Mouse (Mus musculus): ENCODE results near the gene Gk5.
"Not testable (repeated sequence)": the region's sequence is repeated elsewhere in the genome, so short reads cannot be mapped to it uniquely, and the experiment has no call there.

Gk5 gene

DNA sequence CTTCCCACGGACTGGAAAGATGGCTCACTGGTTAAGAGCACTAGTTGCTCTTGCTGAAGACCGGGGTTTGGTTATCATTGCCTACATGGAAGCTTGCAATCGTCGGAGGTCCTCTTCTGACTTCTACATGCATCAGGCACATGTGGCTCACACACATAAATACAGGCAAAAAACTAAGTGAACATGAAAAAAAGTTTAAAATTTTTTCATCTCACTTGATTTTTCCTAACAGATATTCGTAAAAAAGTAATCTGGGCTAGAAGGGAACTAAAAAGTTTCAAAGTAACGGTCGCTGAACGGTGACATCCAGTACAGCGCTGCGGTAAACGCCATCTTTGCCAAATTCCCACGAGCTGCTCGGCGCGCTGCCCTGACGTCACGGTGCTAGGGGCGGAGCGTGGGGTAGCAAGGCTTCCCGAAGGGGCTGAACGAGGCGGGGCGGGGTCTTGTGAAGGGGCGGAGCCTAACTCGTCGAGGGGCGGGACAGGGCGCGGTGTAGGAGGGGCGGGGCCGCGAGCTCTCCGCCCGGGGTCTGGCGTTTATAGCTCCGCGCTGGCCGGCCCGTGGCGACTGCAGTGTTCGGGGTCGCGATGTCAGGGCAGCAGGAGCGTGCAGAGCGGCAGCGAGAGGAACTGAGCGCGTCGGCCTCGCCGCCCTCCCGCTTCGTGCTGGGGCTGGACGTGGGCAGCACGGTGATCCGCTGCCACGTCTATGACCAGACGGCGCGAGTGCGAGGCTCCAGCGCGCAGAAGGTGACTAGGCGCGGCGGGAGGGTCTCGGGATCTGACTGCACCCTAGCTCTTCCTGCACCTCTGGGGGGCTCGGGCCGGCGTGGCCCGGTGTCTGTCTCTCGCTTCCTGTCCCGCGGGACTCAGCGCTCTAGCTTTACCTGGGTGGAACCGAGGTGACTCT is at the start of gene Gk5:
Gk5 (plus strand) TSS at position 502 of the 912 bp plus-strand sequence.
- peak; percentile 99 for DNase-seq (ENCODE audit: extremely low spot score)

DNA sequence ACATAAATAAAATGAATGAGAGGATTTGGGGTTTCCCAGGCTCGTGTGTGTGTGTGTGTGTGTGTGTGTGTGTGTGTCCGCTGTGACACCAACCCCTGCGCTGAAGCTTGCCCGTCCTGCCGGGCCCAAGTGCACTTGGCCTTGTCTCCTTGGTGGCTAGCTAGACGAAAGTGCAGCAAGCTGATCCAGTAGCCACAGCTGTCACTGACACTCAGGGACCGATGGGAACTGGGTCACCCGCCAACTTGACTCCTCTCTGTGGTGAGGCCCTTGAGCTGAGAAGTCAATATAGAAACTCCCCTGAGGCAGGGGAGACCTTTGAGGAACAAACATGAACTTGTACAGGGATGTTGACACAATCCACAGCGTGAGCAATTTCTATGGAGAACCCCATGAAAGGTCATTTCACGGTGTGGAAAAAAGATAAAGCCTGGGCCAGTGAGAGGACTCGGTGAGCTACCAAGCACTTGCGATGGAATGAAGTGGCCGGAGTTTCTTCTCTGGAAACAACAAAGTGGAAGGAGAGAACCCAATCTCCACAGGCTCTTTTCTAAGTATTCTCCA is 40.3 kb upstream of the Gk5 start:
- no peak for DNase-seq (ENCODE audit: extremely low spot score)

GRCm38 (mm10) chr9:96085293-96085692 is 33.9 kb upstream of the Gk5 start:
- no peak for DNase-seq (ENCODE audit: extremely low spot score)

DNA sequence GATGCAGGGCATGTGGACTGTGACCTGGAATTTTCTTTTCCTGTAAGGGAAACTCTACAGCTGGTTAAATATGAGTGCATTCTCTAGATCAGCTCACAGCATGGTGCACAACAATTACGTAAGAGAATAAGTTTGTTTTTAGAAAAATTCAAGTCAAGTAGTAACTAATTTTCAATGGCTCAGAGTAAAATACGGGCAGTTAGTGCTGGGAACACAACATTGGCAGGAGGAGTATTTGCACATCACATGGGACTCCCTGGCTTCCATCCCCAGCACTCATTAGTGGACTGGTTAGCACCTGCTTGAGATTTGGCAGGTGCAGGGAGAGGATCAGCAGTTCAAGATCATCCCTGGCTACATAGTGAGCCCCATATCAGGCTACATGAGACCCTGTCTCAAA is 31.5 kb upstream of the Gk5 start:
- DNase-seq (ENCODE audit: extremely low spot score): no peak

DNA sequence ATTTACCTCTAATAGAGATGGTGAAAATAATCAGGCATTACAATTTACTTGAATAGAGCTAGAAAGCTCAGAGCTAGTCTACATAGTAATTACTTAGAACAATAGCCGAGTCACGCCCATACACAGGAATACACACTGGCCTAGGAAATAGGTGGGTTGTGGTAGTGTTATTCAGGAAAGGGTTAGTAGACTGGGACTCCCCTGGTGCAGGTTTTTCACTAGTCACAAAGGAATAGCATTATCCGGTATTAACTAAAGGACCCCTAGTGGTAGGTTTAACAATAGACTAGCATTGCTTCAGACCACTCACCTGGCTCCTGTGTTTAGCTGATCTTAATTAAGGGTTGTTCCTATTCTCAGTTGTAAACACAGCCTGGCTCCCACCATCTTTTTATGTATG is 30.7 kb upstream of the Gk5 start:
- DNase-seq (ENCODE audit: extremely low spot score): not testable (repeated sequence)

DNA sequence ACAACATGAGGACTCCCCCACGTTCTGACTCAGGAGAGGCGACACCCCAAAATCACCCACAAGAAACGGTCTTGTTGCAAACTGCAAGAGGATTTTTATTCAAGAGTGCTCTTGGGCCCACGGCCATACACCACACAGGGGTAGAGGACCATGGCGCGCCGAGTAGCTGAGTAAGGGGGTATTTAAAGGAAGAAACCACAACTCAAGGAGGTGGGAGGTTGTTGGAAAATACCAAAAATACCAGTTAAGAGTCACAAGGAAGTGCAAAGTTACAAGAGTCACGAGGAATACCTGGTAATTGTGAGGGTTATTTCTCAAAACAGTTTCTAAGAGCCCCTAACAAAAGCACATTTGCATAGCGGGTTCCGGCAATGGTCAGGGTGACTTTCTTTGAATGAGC is 26.5 kb upstream of the Gk5 start:
- DNase-seq (ENCODE audit: extremely low spot score): not testable (repeated sequence)

- no peak for DNase-seq (ENCODE audit: extremely low spot score)
Observed at GRCm38 (mm10) chr9:96093221-96093620, 25.9 kb upstream of the Gk5 start.

GRCm38 (mm10) chr9:96094341-96094740 is 24.8 kb upstream of the Gk5 start:
- no peak for DNase-seq (ENCODE audit: extremely low spot score)

DNA sequence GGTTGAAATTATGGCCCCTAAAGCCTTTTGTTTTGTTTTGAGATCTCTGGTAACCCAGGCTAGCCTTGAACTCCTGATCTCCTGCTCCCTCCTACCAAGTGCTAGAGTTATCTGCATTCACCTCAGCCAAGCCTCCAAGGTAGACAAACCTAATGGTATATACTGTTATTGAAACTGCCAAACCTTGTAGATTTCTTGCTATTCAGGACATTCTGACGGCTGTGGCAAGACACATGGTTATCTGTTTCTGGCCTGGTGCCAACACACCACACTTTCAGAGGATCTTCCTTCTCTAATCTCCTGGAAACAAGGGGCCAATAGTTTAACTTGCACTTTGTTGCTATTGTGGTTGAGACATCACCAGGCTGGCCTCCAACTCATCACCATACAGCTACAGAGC is 24.0 kb upstream of the Gk5 start:
- no peak for DNase-seq (ENCODE audit: extremely low spot score)

DNA sequence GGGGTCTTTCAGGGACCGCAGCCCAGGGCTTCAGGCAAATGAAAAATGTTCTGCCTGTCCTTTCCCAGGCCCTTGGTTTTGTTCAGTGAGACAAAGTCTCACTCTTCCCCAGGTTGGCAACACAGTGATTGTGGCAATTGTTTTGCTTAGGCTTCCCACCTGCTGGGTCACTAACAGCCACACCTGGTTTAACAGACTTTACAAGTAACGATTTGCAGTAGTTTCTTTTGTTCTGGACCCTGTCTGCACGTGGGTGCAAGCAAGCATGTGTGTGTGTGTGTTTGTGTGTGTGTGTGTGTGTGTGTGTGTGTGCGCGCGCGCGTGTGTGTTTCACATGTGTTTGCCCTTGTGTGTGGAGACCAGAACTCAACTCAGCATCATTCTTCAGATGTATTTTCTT is 16.3 kb upstream of the Gk5 start:
- no peak for DNase-seq (ENCODE audit: extremely low spot score)

DNA sequence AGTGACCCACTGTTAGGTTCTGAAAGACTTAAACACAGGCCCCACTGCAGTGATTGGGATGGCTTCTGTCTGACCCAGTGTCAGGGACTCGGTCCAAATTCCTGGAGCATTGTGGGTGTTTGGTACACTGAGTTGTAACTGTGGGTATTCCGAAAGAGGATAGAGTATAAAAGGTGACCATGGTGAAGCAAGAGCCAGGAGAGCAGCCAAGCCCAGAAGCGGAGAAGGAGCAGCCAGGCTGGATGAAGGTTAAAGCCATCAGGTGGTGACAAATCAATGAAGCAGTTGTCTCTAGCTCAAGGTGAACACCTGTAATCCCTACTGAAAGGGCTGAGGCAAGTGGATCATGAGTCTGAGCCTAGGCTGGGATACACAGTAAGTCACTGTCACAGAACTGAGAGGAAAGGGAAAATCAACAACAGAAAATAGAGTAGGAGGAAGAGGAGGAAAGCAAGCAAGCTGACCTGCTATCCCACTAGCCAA is 6.2 kb upstream of the Gk5 start:
- no peak for DNase-seq (ENCODE audit: extremely low spot score)

- DNase-seq (ENCODE audit: extremely low spot score): no peak
Observed at GRCm38 (mm10) chr9:96116801-96117200, 2.4 kb upstream of the Gk5 start.

DNA sequence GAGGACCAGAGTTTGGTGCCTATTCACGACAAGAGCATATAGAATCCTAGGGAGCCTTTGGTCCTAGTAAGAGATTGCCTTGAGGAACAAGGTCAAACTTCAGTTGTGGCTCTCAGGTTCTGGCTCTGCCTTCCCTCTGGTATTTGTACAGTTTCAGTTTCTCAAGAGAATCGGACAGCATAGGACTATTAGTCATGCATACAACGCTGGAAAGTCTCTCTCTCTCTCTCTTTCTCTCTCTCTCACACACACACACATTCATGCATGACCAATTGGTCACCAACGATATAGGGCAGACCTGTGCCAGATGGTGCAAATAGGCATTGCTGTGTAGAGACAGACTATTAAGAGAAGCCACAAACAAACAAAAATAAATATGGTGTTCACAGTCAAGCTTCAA is 946 bp upstream of the Gk5 start:
- DNase-seq (ENCODE audit: extremely low spot score): no peak

GRCm38 (mm10) chr9:96127972-96128371 is 8.8 kb downstream of the Gk5 start:
- DNase-seq (ENCODE audit: extremely low spot score): no peak

DNA sequence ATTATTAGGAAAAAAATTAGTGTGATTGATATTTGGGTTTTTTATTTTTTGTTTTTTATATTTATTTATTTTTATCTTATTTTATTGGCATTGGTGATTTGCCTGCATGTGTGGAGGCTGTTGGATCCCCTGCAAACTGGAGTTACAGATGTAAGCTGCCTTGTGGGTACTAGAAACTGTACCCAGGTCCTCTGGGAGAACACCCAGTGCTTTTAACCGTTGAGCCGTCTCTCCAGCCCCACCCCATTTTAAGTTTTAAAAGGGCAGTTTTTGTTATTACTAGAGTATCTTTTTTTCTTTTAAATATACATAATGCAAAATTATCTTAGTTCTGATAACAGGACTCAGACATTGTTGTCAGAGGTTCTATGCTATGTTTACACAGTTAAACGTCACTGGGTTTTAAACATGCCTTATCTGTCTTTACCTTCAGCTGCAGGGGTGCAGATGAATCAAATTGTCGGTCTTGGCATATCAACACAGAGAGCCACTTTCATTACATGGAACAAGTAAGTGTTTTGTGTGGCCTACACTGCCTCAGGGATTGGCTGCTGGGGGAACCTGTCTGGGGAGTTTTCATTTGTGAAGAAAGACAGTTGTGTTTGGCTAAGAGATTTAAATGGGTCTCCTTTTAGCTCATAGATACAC is 13.9 kb downstream of the Gk5 start:
- DNase-seq (ENCODE audit: extremely low spot score): no peak

DNA sequence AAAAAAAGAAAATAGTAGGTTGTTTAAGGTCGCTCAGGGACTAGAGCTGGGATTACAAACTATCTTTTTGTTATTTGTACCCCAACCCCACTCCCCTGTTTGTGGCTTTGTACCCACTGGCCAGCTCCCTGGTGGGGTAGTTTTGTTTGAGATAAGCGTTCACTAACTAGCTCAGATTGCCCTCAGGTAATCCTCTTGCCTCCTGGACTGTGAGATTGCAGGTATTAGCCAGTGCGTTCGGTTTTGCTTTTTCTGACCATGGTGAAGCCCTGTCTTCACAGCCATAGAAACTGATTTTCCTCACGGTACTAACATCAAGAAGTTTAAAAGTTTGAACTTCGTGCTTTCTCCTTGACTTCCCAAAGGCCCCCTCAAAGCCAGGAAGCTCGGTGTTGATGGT is 15.3 kb downstream of the Gk5 start:
- no peak for DNase-seq (ENCODE audit: extremely low spot score)

DNA sequence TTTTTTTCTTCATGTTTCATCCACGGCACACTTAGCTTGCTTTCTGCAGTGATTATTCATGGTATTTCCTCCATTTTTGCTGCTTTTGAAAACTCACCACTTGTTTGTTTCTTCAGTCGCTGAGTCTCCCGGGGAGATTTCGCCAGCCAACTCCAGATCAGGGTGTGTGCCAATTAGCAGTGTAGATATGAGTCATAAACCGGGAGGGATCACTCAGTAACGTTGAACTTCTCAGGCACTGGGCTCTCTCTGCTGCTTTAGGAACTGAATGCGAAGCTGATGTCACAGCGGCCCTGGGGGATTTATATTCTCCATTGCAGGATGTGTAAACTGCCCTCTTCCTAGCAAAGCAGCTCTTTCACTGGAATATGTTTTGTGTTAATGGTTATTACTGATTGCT is 15.8 kb downstream of the Gk5 start:
- no peak for DNase-seq (ENCODE audit: extremely low spot score)

DNA sequence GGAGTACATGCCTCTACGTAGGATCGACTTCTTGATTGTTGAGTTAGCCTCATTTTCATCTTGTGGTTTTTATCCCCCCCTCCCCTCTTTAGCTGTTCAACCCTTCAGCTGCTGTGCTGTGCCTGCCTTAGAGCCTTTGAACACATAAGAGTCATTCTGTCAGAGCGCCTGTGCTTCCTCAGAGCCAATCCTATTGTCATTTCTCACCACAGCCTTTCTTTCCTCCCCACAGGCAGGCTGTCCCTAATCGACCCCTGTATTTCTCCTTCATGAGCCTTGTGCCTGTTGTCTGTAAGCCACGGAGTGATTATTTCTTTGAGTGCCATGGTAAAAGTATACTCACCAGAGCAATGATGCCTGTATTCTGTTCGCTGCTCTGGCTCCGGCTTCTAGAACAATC is 16.3 kb downstream of the Gk5 start:
- no peak for DNase-seq (ENCODE audit: extremely low spot score)

DNA sequence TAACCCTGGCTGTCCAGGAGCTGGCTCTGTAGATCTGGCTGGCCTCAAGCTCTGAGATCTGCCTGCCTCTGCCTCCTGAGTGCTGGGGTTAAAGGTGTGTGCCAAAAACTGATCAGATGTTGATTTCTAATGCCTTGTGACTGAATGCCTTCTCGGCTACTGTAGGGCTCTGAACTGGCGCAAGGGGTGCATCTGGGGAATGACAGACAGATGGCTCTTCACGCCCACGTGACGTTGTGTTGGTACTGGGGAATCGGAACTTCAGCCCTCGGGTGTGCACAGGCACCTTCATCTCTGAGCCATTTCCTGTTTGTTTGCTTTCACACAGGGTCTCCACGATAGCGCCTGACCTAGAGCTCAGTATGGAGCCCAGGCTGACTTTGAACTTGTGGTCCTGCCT is 19.8 kb downstream of the Gk5 start:
- DNase-seq (ENCODE audit: extremely low spot score): no peak

- DNase-seq (ENCODE audit: extremely low spot score): no peak
Observed at GRCm38 (mm10) chr9:96139876-96140275, 20.7 kb downstream of the Gk5 start.

GRCm38 (mm10) chr9:96140931-96141330 is 21.8 kb downstream of the Gk5 start:
- DNase-seq (ENCODE audit: extremely low spot score): no peak

DNA sequence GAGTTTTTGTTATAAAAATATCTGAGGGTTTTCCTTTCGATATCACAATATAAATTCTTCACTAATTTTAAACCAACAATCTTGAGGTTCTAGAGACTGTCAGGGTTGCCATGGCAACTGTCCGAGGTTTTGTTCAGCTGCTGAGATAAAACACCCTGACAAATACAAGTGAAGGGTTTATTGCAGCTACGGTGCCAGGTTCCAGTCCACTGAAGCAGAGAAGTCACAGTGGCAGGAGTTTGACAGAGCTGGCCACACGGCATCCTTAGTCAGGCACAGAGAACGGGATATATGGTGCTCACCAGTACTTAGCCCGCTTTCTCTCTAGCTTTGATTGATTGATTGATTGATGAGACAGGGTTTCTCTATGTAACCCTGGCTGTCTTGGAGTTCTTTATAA is 23.3 kb downstream of the Gk5 start:
- no peak for DNase-seq (ENCODE audit: extremely low spot score)

DNA sequence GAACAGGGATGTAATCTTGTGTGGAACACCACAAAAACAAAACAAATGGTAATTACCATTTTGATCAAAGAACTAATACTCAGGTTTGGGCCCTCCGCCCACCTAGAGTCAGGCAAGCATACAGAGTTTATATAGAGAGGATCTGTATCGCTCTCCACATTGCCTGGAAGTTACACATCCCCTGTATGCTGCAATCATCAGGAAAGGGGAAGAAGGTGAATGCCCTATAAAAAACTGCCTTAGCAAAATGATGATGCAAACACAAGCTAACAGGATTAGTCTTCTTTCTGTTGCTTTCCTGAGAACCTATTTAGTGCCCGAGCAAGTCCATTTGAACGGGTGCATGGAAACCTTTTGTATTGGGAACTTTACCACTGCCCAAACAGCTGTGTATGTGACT is 24.5 kb downstream of the Gk5 start:
- DNase-seq (ENCODE audit: extremely low spot score): no peak

All from embryo, embryonic 9.5 days (tissue).